Mouse (Mus musculus) CH12.LX (cell line): Measurements from ENCODE around the gene F2. TPM values are rescaled to one million over a fixed set of nuclear protein-coding genes. Genes with fewer than 3 reads are reported as not detected.

ENCODE experiments used
- DNase-seq: peaks from one replicate; pipeline ENCODE4 v3.0.0-alpha.2; 2013; ENCODE audit errors: extremely low read depth
- H3K27ac ChIP-seq: 2 replicates; pipeline ENCODE4 v1.5.1; 2012; ENCODE audit warnings: low read depth, mild to moderate bottlenecking, control low read depth, moderate library complexity; ENCODE audit not compliant: insufficient read depth
- H3K27me3 ChIP-seq: replicated peaks from 2 replicates; pipeline ENCODE3; 2012; ENCODE audit warnings: inconsistent platforms
- H3K36me3 ChIP-seq, 2 experiments: replicated peaks in 1 of 2; 2 replicates each; pipeline versions ENCODE3 to v1.6.1; 2012; ENCODE audit warnings: inconsistent platforms in 1 of 2, low read length in 1 of 2, mild to moderate bottlenecking in 1 of 2, mixed read lengths in 1 of 2, moderate library complexity in 1 of 2; ENCODE audit not compliant: control insufficient read depth in 1 of 2, insufficient read depth in 1 of 2
- H3K4me1 ChIP-seq, 2 experiments: 2 replicates each; pipeline ENCODE4 v1.6.1; 2012; ENCODE audit warnings: inconsistent platforms in 1 of 2, moderate library complexity in 1 of 2; ENCODE audit not compliant: insufficient read depth in 2 of 2, control insufficient read depth in 1 of 2
- H3K4me2 ChIP-seq: 2 replicates; pipeline ENCODE4 v1.6.1; 2012; ENCODE audit warnings: low read depth, mild to moderate bottlenecking, control low read depth; ENCODE audit not compliant: poor library complexity, insufficient read depth, severe bottlenecking
- H3K4me3 ChIP-seq, 3 experiments: fragments of 150-350 bp in 1 of 3; sonication (generic) in 1 of 3; replicated peaks in 1 of 3; 2 replicates each; pipeline versions ENCODE3 to v1.5.1; 2011 to 2012; ENCODE audit warnings: low read depth in 2 of 3, low read length in 2 of 3, mild to moderate bottlenecking in 2 of 3, moderate library complexity in 2 of 3, control low read depth in 1 of 3, improper control_type of control experiment in 1 of 3, inconsistent platforms in 1 of 3, mixed read lengths in 1 of 3; ENCODE audit not compliant: poor library complexity in 1 of 3
- H3K79me2 ChIP-seq: replicated peaks from 2 replicates; pipeline ENCODE4 v1.6.1; 2012; ENCODE audit warnings: mild to moderate bottlenecking, moderate library complexity; ENCODE audit not compliant: control insufficient read depth, poor library complexity, insufficient read depth, severe bottlenecking; ENCODE audit errors: extremely low read depth
- H3K9ac ChIP-seq: 2 replicates; pipeline ENCODE4 v1.6.1; 2012; ENCODE audit warnings: low read depth, mild to moderate bottlenecking, control low read depth, moderate library complexity; ENCODE audit not compliant: insufficient read depth
- H3K9me3 ChIP-seq: replicated peaks from 2 replicates; pipeline ENCODE3; 2012; ENCODE audit warnings: low read length, inconsistent platforms, mixed read lengths
- BHLHE40 ChIP-seq: IDR thresholded peaks from 2 replicates; pipeline ENCODE4 v1.6.1; 2011; ENCODE audit warnings: mild to moderate bottlenecking, low read depth, low read length, improper control_type of control experiment
- CHD1 ChIP-seq: IDR thresholded peaks from 2 replicates; pipeline ENCODE4 v1.6.1; 2012; ENCODE audit warnings: low read depth, low read length, improper control_type of control experiment, inconsistent platforms
- ELF1 ChIP-seq: IDR thresholded peaks from 2 replicates; pipeline ENCODE4 v1.6.1; 2014; ENCODE audit warnings: low read depth, mild to moderate bottlenecking, inconsistent platforms, low read length, improper control_type of control experiment
- EP300 ChIP-seq: IDR thresholded peaks from 2 replicates; pipeline ENCODE4 v1.6.1; 2011; ENCODE audit warnings: low read length, improper control_type of control experiment
- ETS1 ChIP-seq: conservative IDR thresholded peaks from 2 replicates; pipeline ENCODE4 v1.6.1; 2012; ENCODE audit warnings: low read depth, mild to moderate bottlenecking, inconsistent platforms, low read length, improper control_type of control experiment, moderate library complexity
- GABPA ChIP-seq: IDR thresholded peaks from 2 replicates; pipeline ENCODE4 v1.6.1; 2012; ENCODE audit warnings: low read depth, low read length, improper control_type of control experiment, inconsistent platforms; ENCODE audit not compliant: insufficient replicate concordance
- IRF4 ChIP-seq: IDR thresholded peaks from 2 replicates; pipeline ENCODE4 v1.6.1; 2014; ENCODE audit warnings: low read depth, mild to moderate bottlenecking, inconsistent platforms, low read length, improper control_type of control experiment
- JUND ChIP-seq: conservative IDR thresholded peaks from 2 replicates; pipeline ENCODE4 v1.6.1; 2011; ENCODE audit warnings: low read depth, low read length, improper control_type of control experiment
- KAT2A ChIP-seq: IDR thresholded peaks from 2 replicates; pipeline ENCODE4 v1.6.1; 2012; ENCODE audit warnings: low read length, improper control_type of control experiment, inconsistent platforms; ENCODE audit not compliant: insufficient replicate concordance
- MAFK ChIP-seq: IDR thresholded peaks from 2 replicates; pipeline ENCODE4 v1.6.1; 2011; ENCODE audit warnings: low read length, improper control_type of control experiment; ENCODE audit not compliant: insufficient replicate concordance
- MYC ChIP-seq: IDR thresholded peaks from 2 replicates; pipeline ENCODE4 v1.6.1; 2011; ENCODE audit warnings: low read depth, mild to moderate bottlenecking, improper control_type of control experiment, low read length
- NELFE ChIP-seq: IDR thresholded peaks from 2 replicates; pipeline ENCODE4 v1.6.1; 2011; ENCODE audit warnings: low read depth, low read length, improper control_type of control experiment
- NRF1 ChIP-seq: IDR thresholded peaks from 2 replicates; pipeline ENCODE4 v1.6.1; 2014; ENCODE audit warnings: low read depth, mild to moderate bottlenecking, inconsistent platforms, low read length, improper control_type of control experiment, moderate library complexity
- POLR2AphosphoS2 ChIP-seq: IDR thresholded peaks from 2 replicates; pipeline ENCODE4 v1.6.1; 2011; ENCODE audit warnings: low read depth, low read length, improper control_type of control experiment
- RCOR1 ChIP-seq: conservative IDR thresholded peaks from 2 replicates; pipeline ENCODE4 v1.6.1; 2012; ENCODE audit warnings: low read depth, mild to moderate bottlenecking, inconsistent platforms, low read length, improper control_type of control experiment
- TCF12 ChIP-seq: IDR thresholded peaks from 2 replicates; pipeline ENCODE4 v1.6.1; 2014; ENCODE audit warnings: low read depth, mild to moderate bottlenecking, inconsistent platforms, low read length, improper control_type of control experiment
- UBTF ChIP-seq: IDR thresholded peaks from 2 replicates; pipeline ENCODE4 v1.6.1; 2012; ENCODE audit warnings: low read depth, mild to moderate bottlenecking, inconsistent platforms, low read length, improper control_type of control experiment, moderate library complexity
- USF1 ChIP-seq: IDR thresholded peaks from 2 replicates; pipeline ENCODE4 v1.6.1; 2014; ENCODE audit warnings: low read depth, mild to moderate bottlenecking, inconsistent platforms, low read length, improper control_type of control experiment
- ZC3H11A ChIP-seq: IDR thresholded peaks from 2 replicates; pipeline ENCODE4 v1.6.1; 2012; ENCODE audit warnings: low read depth, mild to moderate bottlenecking, inconsistent platforms, low read length, improper control_type of control experiment
- ZKSCAN1 ChIP-seq: IDR thresholded peaks from 2 replicates; pipeline ENCODE4 v1.6.1; 2012; ENCODE audit warnings: low read depth, inconsistent platforms, low read length, improper control_type of control experiment, borderline replicate concordance
- ZMIZ1 ChIP-seq: IDR thresholded peaks from 2 replicates; pipeline ENCODE4 v1.6.1; 2012; ENCODE audit warnings: low read depth, mild to moderate bottlenecking, inconsistent platforms, low read length, improper control_type of control experiment
- dilution Hi-C: fragments of 300-500 bp; cut with MboI; formaldehyde crosslinking; loops from 2 replicates; pipeline ENCODE4 v1.14.3; 2020; ENCODE audit warnings: low sequenced_read_pairs; ENCODE audit not compliant: extremely low pct_unique_long_range_greater_than_20kb, extremely low pct_ligation_motif_present
- in situ Hi-C: fragments of 300-500 bp; cut with MboI; formaldehyde crosslinking; loops from 3 replicates; pipeline ENCODE4 v1.14.3; 2019; ENCODE audit warnings: low sequenced_read_pairs, low pct_ligation_motif_present, low pct_unique_long_range_greater_than_20kb, mixed read lengths
- polyA plus RNA-seq: library from polyadenylated mRNA; unstranded; fragments of >175 nt; gene quantifications from 2 replicates; pipeline ENCODE4 v1.2.1, GENCODE M21; 2012; ENCODE audit warnings: low read depth; ENCODE audit not compliant: insufficient read length
- total RNA-seq, 2 experiments: library from RNA; depleted of rRNA; stranded (reverse); fragments of 300-350 nt in 1 of 2; fragments of >200 nt in 1 of 2; gene quantifications; 2 replicates each; pipeline ENCODE4 v1.2.3; 2012 to 2014

The F2 gene
- total and polyA plus RNA-seq, 3 experiments: 0.04 TPM; not detected in 2

GRCm38 (mm10) chr2:91673587-91673986 is 37.4 kb upstream of the F2 start:
- H3K4me1 ChIP-seq: peaks cover 0 to 6% of the 10 kb centered on the region in 2 experiments; a peak in 1 of 4 replicates
- no peaks in the 10 kb centered on the region for H3K79me2 ChIP-seq
- no peak overlapping the region for H3K9ac ChIP-seq
- no peak overlapping the region for H3K4me3 ChIP-seq
- no peaks in the 10 kb centered on the region for H3K27me3 ChIP-seq
- H3K9me3 ChIP-seq: no peaks in the 10 kb centered on the region
- peaks cover 78 to 96% of the 10 kb centered on the region in 2 experiments for H3K36me3 ChIP-seq
- H3K27ac ChIP-seq: no peak overlapping the region
- in situ Hi-C loops: no loop called here
- H3K4me2 ChIP-seq: no peak overlapping the region
- TF ChIP-seq UBTF (no peak), KAT2A (no peak), CHD1 (no peak), MAFK (no peak), POLR2AphosphoS2 (no peak), ZC3H11A (no peak), ZMIZ1 (no peak)
- TF ChIP-seq, all 38 proteins: peak for 0
- dilution Hi-C loops: no loop called here
- DNase-seq: no peak

GRCm38 (mm10) chr2:91670038-91670437 is 33.8 kb upstream of the F2 start:
- no peak for DNase-seq
- H3K36me3 ChIP-seq: peaks cover 75 to 90% of the 10 kb centered on the region in 2 experiments
- TF ChIP-seq ELF1: no peak

GRCm38 (mm10) chr2:91669326-91669725 is 33.1 kb upstream of the F2 start:
- Histone ChIP-seq H3K4me2 (no peak overlapping the region), H3K9me3 (no peaks in the 10 kb centered on the region), H3K79me2 (no peaks in the 10 kb centered on the region), H3K27ac (no peak overlapping the region), H3K4me1 (peaks cover 9 to 14% of the 10 kb centered on the region in 2 experiments), H3K36me3 (peaks cover 75 to 90% of the 10 kb centered on the region in 2 experiments), H3K4me3 (no peak overlapping the region), H3K27me3 (no peaks in the 10 kb centered on the region)
- in situ Hi-C loops: no loop called here
- DNase-seq: no peak
- TF ChIP-seq USF1: no peak
- no peak for TF ChIP-seq ZKSCAN1
- TF ChIP-seq ELF1: no peak
- TF ChIP-seq RCOR1: no peak
- TF ChIP-seq MYC: no peak
- TF ChIP-seq ZC3H11A: no peak
- TF ChIP-seq NELFE: no peak
- TF ChIP-seq TCF12: no peak
- no peak for TF ChIP-seq ETS1
- no peak for TF ChIP-seq GABPA
- no peak for TF ChIP-seq KAT2A
- no peak for TF ChIP-seq IRF4
- TF ChIP-seq NRF1: no peak
- TF ChIP-seq JUND: no peak
- no peak for TF ChIP-seq EP300
- TF ChIP-seq BHLHE40: no peak
- TF ChIP-seq, all 38 proteins: peak for 0
- dilution Hi-C loops: no loop called here
- H3K9ac ChIP-seq: no peak overlapping the region

More at GRCm38 (mm10) chr2:91670038-91670437, 33.8 kb upstream of the F2 start:
- in situ Hi-C loops (no loop called here), dilution Hi-C loops (no loop called here)
- Histone ChIP-seq H3K9ac (no peak overlapping the region), H3K4me3 (no peak overlapping the region), H3K27me3 (no peaks in the 10 kb centered on the region), H3K79me2 (no peaks in the 10 kb centered on the region), H3K9me3 (no peaks in the 10 kb centered on the region), H3K4me2 (no peak overlapping the region), H3K4me1 (peaks cover 4 to 7% of the 10 kb centered on the region in 2 experiments; a peak in 2 of 4 replicates), H3K27ac (no peak overlapping the region)
